Mouse (Mus musculus) intestine, postnatal 0 days (tissue): ENCODE results near the gene Retreg2. TPM values are rescaled to one million over a fixed set of nuclear protein-coding genes. Genes with fewer than 3 reads are reported as not detected.

ENCODE experiments used
- ATAC-seq: fragments of 200-750 bp; cut with Nextera tagmentation; 2 replicates; pipeline ENCODE4 v1.8.0; 2017; ENCODE audit warnings: mild to moderate bottlenecking, moderate TSS enrichment, moderate library complexity
- H3K27ac ChIP-seq: fragments of 300-500 bp; sonication (generic); 2 replicates; pipeline ENCODE4 v1.5.1; 2014; ENCODE audit warnings: mild to moderate bottlenecking, low read depth, low read length, moderate library complexity
- H3K27me3 ChIP-seq: fragments of 300-500 bp; sonication (generic); replicated peaks from 2 replicates; pipeline ENCODE4 v1.6.1; 2014; ENCODE audit warnings: low read length, mixed read lengths; ENCODE audit not compliant: control insufficient read depth, insufficient read depth
- H3K36me3 ChIP-seq: fragments of 300-500 bp; sonication (generic); 2 replicates; pipeline ENCODE4 v1.6.1; 2014; ENCODE audit warnings: mild to moderate bottlenecking, moderate library complexity; ENCODE audit not compliant: control insufficient read depth, insufficient read depth
- H3K4me1 ChIP-seq: fragments of 300-500 bp; sonication (generic); replicated peaks from 2 replicates; pipeline ENCODE4 v1.6.1; 2014; ENCODE audit warnings: antibody characterized with exemption, low read length, mixed read lengths; ENCODE audit not compliant: control insufficient read depth, insufficient read depth
- H3K4me2 ChIP-seq: fragments of 300-500 bp; sonication (generic); replicated peaks from 2 replicates; pipeline ENCODE4 v1.6.1; 2014; ENCODE audit warnings: low read depth, mild to moderate bottlenecking, moderate library complexity
- H3K4me3 ChIP-seq: fragments of 300-500 bp; sonication (generic); 2 replicates; pipeline ENCODE4 v1.5.1; 2014; ENCODE audit warnings: low read depth, low read length
- H3K9ac ChIP-seq: fragments of 300-500 bp; sonication (generic); 2 replicates; pipeline ENCODE4 v1.6.1; 2014; ENCODE audit warnings: mild to moderate bottlenecking, low read depth, low read length
- H3K9me3 ChIP-seq: fragments of 300-500 bp; sonication (generic); 2 replicates; pipeline ENCODE4 v1.6.1; 2016; ENCODE audit warnings: mixed run types; ENCODE audit not compliant: control insufficient read depth
- CTCF ChIP-seq: sonication (generic); IDR thresholded peaks from 2 replicates; pipeline ENCODE4 v1.5.1; 2016; ENCODE audit warnings: low read depth, mild to moderate bottlenecking, control low read depth, antibody characterized with exemption, moderate library complexity
- WGBS: fragments of 180-500 bp; shearing (Covaris S2); extraction: QIAGEN DNeasy Blood & Tissue Kit; methylation state at CpG from one replicate; pipeline ENCODE4 v1.1.7; 2014; 5-methylcytosine and 5-hydroxymethylcytosine counted together
- polyA plus RNA-seq: library from polyadenylated mRNA; unstranded; fragments of >200 nt; fragmentation: Nextera tagmentation; extraction: Ambion mirVana; gene quantifications from 2 replicates; pipeline ENCODE4 v1.2.1, GENCODE M21; 2015

Gene Retreg2
- polyA plus RNA-seq, 1 experiment from 2014 or later, result 48.4 TPM

DNA sequence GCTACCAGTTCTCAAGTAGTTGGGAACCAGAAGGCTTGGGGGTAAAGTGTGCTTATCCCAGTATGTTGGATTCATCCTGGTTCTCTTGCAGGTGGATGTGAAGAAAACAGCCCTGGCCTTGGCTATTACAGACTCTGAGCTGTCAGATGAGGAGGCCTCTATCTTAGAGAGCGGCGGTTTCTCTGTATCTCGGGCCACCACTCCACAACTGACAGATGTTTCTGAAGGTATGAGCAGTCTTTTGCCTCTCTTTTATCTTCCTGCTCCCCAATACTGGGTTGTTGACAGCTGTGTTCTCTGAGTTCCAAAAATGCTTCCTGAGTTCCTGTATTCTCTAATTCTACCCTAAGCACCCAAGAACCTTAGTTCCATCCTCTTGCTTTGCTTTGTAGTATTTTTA, 3.0 kb downstream of the Retreg2 start:
- H3K36me3 ChIP-seq, result peaks cover 47% of the 10 kb centered on the region
- ATAC-seq, result no peak

DNA sequence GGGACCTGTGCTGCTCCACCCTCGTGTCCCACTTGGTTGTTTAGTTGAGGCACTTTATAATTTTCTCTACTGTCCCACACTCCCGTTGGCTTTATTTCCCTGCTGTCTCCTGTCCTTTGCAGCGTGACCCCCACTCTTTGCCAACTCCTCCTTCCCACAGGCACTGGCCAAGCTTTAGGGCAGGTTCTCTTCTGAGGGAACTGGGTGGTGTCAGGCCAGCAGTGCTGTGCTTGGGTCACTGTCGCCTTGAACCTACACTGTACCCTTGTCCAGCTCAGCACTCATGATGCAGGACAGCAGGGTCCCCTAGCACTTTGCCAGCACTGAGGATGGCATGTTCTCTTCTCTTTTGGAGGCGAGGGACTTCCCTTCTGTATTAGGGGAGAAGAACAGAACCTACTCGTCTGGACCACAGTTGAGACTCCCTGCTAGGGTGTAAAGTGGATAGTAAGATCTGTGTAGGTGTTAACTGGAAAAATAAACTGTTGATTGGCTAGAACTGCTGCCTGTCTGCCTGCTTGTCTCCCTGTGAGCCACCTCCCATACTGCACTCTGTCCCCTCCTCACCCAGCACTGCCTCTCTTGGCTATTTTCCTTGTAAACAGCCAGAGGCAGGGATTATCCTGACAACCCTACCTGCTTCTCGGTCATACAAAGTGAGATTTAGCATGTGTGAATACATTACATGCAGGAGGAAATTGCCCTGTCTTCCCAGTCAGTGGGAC, 5.0 kb downstream of the Retreg2 start:
- Histone ChIP-seq H3K27ac (no peak overlapping the region), H3K9me3 (no peaks in the 10 kb centered on the region), H3K36me3 (peaks cover 47% of the 10 kb centered on the region), H3K4me2 (no peak overlapping the region), H3K4me3 (no peak overlapping the region), H3K27me3 (no peaks in the 10 kb centered on the region), H3K4me1 (no peaks in the 10 kb centered on the region), H3K9ac (no peak overlapping the region)
- 80% methylated on average over 7 of the region's 7 CpGs for WGBS
- ATAC-seq, result no peak
- TF ChIP-seq CTCF, result no peak

More for the DNA sequence above, 3.0 kb downstream of the Retreg2 start:
- H3K4me3 ChIP-seq, result no peak overlapping the region
- no peak overlapping the region for H3K27ac ChIP-seq
- no peak for TF ChIP-seq CTCF
- no peaks in the 10 kb centered on the region for H3K27me3 ChIP-seq
- H3K4me1 ChIP-seq, result no peaks in the 10 kb centered on the region
- no peak overlapping the region for H3K4me2 ChIP-seq
- WGBS, result 98% methylated on average over 3 of the region's 3 CpGs
- H3K9me3 ChIP-seq, result no peaks in the 10 kb centered on the region
- H3K9ac ChIP-seq, result no peak overlapping the region

DNA sequence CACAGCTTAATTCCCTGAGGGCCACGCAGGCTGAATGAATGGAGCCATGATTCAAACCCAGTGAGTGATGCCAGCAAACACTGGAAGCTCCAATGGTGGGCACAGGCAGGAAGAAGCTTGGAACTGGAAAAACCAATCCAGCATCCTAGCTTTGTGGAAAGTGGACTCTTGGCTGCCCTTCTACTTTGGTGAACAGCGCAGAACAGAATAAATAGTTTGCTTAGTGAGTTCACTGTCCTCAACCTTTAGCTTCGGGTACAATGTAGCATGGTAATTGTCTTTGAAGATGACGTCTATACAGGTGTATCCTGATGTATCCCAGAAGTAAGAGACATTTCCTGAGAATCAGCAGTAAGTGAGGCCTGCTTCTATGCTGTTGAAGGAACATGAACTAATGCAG, 6.1 kb downstream of the Retreg2 start:
- Histone ChIP-seq H3K27me3 (no peaks in the 10 kb centered on the region), H3K36me3 (peaks cover 47% of the 10 kb centered on the region), H3K27ac (no peak overlapping the region), H3K9me3 (no peaks in the 10 kb centered on the region), H3K4me2 (no peak overlapping the region), H3K9ac (no peak overlapping the region), H3K4me3 (no peak overlapping the region), H3K4me1 (no peaks in the 10 kb centered on the region)
- no peak for TF ChIP-seq CTCF
- 88% methylated on average over 4 of the region's 4 CpGs for WGBS
- ATAC-seq, result no peak

DNA sequence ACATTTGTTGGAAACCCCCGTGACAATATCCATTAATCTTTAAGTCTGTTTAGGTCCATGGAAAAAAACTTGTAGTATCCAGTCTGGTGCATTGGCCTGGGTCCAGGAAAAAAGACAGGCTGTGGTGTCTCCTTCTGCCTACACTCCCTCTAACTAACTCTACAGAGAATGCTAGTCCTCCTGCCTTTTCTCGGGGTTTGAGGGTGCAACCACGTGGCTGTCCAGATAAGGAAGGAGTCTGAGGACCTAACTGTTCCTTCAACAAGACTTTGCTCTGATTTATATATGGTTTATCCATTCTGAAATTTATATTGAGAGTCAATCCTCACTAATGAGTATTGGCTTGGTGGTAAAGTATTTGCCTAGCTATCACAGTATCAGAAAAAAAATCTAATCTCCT, 13.3 kb downstream of the Retreg2 start:
- Histone ChIP-seq H3K27me3 (no peaks in the 10 kb centered on the region), H3K4me3 (no peak overlapping the region), H3K27ac (no peak overlapping the region), H3K9me3 (no peaks in the 10 kb centered on the region), H3K9ac (no peak overlapping the region), H3K36me3 (no peaks in the 10 kb centered on the region), H3K4me2 (no peak overlapping the region), H3K4me1 (no peaks in the 10 kb centered on the region)
- 46% methylated on average over 3 of the region's 3 CpGs for WGBS
- ATAC-seq, result no peak
- TF ChIP-seq CTCF, result no peak

DNA sequence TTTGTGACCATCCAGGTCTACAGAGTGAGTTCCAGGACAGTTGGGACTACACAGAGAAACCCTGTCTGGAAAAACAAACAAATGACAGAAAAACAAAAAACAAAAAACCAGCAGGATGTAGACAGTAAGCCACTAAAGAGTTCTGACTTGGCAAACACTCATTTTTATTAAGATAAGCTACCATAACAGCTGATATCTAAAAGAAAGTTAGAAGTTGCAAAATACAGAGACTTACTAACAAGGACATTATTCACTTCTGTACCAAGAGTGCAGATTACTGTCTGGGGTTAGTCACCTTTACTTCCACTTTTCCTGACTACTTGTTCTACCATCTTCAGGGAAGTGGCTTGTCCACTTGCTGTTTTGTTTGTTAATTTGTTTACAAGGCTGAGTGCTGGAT, 16.4 kb downstream of the Retreg2 start:
- no peak for ATAC-seq
- Histone ChIP-seq H3K27ac (no peak overlapping the region), H3K9me3 (no peaks in the 10 kb centered on the region), H3K4me2 (no peak overlapping the region), H3K36me3 (no peaks in the 10 kb centered on the region), H3K4me1 (no peaks in the 10 kb centered on the region), H3K9ac (no peak overlapping the region), H3K27me3 (no peaks in the 10 kb centered on the region), H3K4me3 (no peak overlapping the region)
- TF ChIP-seq CTCF, result no peak

DNA sequence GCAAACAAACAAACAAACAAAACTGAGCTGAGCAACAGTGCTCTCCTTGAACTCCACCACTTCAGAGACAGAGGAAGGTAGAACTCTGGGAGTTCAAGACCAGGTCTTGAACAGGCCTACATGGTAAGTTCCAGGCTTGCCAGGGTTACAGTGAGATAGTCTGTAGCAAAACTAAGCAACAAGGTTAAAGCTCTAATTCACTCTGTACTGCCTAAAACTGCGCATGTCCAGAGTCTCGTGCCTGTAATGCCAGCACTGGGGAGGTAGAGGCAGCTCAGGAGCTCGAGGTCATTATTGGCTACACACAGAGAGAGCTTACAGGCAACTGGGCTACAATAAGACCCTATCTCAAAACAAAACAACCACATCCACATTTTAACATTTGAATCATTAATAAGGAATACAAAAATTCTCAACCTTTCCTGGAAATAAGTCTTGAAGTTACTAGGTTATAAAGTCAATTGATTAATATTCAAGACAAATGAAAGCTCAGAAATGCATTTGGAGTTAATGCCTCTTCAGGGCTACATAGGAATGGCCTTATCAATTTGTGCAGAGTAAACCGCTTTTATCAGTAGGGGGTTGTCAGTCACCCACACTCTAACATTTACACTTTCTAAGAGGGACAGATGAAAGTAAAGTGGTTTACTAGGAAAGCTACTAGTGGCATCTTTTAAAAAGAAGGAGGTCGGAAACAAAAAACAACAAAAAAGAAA, 17.1 kb downstream of the Retreg2 start:
- 61% methylated on average over 5 of the region's 5 CpGs for WGBS

More for the DNA sequence above, 17.1 kb downstream of the Retreg2 start:
- no peak overlapping the region for H3K4me3 ChIP-seq
- no peaks in the 10 kb centered on the region for H3K27me3 ChIP-seq
- H3K4me1 ChIP-seq, result no peaks in the 10 kb centered on the region
- TF ChIP-seq CTCF, result no peak
- H3K9me3 ChIP-seq, result no peaks in the 10 kb centered on the region
- no peak for ATAC-seq
- no peak overlapping the region for H3K27ac ChIP-seq
- H3K36me3 ChIP-seq, result no peaks in the 10 kb centered on the region
- H3K4me2 ChIP-seq, result no peak overlapping the region
- H3K9ac ChIP-seq, result no peak overlapping the region
